Mouse (Mus musculus) heart, adult 2 months (tissue): ENCODE measurements at regions not wholly inside any gene's neighbourhood (a gene's known extent, or its start where the extent isn't known, plus 50 kb on each side); places are given as distances from the start of the nearest gene placed in this dataset.
A peak's percentile ranks its signal among the peaks of the same experiment; 100 is the strongest.

Source experiments
- DNase-seq, 2 experiments: peaks; one replicate each; pipeline ENCODE4 v3.0.0; 2021
- H3K27ac ChIP-seq: fragments of 200-600 bp; 2 replicates; pipeline ENCODE4 v1.8.1; 2022
- H3K27me3 ChIP-seq: fragments of 200-500 bp; 2 replicates; pipeline ENCODE4 v1.6.1; 2012; ENCODE audit warnings: mild to moderate bottlenecking, low read length, inconsistent platforms, mixed read lengths; ENCODE audit not compliant: control insufficient read depth, insufficient read depth
- H3K36me3 ChIP-seq: fragments of 200-500 bp; 2 replicates; pipeline ENCODE4 v1.6.1; 2012; ENCODE audit warnings: low read length, inconsistent platforms; ENCODE audit not compliant: control insufficient read depth, insufficient read depth
- H3K4me1 ChIP-seq: fragments of 200-500 bp; 2 replicates; pipeline ENCODE4 v1.6.1; 2011; ENCODE audit warnings: low read length; ENCODE audit not compliant: control insufficient read depth, insufficient read depth
- H3K4me3 ChIP-seq: fragments of 200-600 bp; 2 replicates; pipeline ENCODE4 v1.8.1; 2022
- H3K79me2 ChIP-seq: fragments of 200-500 bp; replicated peaks from 2 replicates; pipeline ENCODE4 v1.6.1; 2012; ENCODE audit warnings: mild to moderate bottlenecking, inconsistent platforms, low read length, moderate library complexity, mixed read lengths; ENCODE audit not compliant: control insufficient read depth, insufficient read depth
- H3K9ac ChIP-seq: fragments of 200-500 bp; 2 replicates; pipeline ENCODE4 v1.6.1; 2012; ENCODE audit warnings: low read depth, mild to moderate bottlenecking, control low read depth, inconsistent platforms, low read length, mixed read lengths
- CTCF ChIP-seq: fragments of 200-600 bp; IDR thresholded peaks from 2 replicates; pipeline ENCODE4 v1.8.1; 2022; ENCODE audit warnings: antibody characterized with exemption, mild to moderate bottlenecking, moderate library complexity
- EP300 ChIP-seq: fragments of 200-500 bp; IDR thresholded peaks from 2 replicates; pipeline ENCODE4 v1.6.1; 2011; ENCODE audit warnings: low read depth, low read length, control low read depth; ENCODE audit not compliant: insufficient read depth
- POLR2A ChIP-seq: fragments of 200-500 bp; IDR thresholded peaks from 2 replicates; pipeline ENCODE4 v1.6.1; 2011; ENCODE audit warnings: mild to moderate bottlenecking, low read depth, low read length, control low read depth; ENCODE audit not compliant: insufficient read depth
- WGBS: fragments of 180-500 bp; shearing (Covaris S2); methylation state at CpG from one replicate; pipeline ENCODE4 v1.1.7; 2018; 5-methylcytosine and 5-hydroxymethylcytosine counted together
- intact Hi-C: fragments of 180-260 bp; cut with DNase I; formaldehyde crosslinking; loops from one replicate; pipeline ENCODE4 v1.15.1; 2025

GRCm38 (mm10) chr8:40132662-40133257 lies 542.1 kb upstream of the Adam24 start:
- no peak for DNase-seq
- TF ChIP-seq EP300 (no peak), CTCF (peak; percentile 74)
- H3K27me3 ChIP-seq: no peaks in the 10 kb centered on the region
- no peaks in the 10 kb centered on the region for H3K79me2 ChIP-seq
- no peak overlapping the region for H3K9ac ChIP-seq
- 20% methylated on average over 9 of the region's 9 CpGs for WGBS
- H3K27ac ChIP-seq: no peak overlapping the region
- H3K4me1 ChIP-seq: no peaks in the 10 kb centered on the region
- H3K36me3 ChIP-seq: no peaks in the 10 kb centered on the region
- intact Hi-C loops: no loop called here
- H3K4me3 ChIP-seq: no peak overlapping the region

DNA sequence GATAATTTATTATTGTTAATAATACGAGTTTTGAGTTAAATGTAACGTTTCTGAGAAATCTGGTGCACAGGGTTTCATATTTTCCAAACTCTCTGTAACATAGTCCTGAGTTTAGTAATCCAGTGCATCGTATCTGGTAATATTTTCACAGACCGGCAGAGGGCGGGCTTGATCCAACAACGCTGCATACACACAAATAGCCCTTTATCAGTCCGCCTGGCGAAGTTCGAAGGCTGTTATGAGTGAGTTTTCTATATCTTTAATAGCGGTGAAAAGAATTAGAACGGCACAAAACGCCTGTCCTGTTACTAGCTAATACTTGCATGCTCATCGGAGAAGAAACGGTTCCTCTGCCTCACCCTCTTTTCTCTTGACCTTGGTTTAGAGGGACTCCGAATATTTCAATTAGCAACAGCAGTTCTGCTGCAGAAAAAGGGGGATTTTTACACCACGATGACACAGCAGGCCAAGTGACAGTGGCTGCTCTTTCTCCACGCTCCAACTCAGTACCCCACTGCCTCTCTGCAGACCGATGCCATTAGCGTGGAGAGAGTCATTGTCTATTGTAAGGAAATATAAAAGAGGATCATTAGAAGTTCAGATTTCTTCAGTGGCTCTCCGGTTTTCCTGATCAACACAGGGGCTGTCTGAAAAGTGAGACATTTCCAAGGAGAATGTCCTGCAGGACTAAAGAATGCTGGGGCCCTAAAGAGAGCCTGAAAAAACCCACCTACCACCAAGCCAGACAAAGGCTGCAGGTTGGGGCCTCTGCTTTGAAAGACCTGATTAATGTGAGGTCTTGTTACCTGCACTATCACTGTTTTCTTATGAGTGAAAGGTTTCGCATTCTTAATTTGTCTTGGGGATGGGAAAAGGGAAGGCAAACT lies 523.7 kb upstream of the Adam24 start:
- no peak for TF ChIP-seq POLR2A
- no peak for TF ChIP-seq EP300
- TF ChIP-seq CTCF: peak; percentile 83
- Histone ChIP-seq H3K79me2 (no peaks in the 10 kb centered on the region), H3K4me3 (peak overlapping the region; percentile 9; the same call in 1 of the 2 replicates), H3K27me3 (no peaks in the 10 kb centered on the region), H3K9ac (no peak overlapping the region), H3K36me3 (no peaks in the 10 kb centered on the region), H3K4me1 (no peaks in the 10 kb centered on the region), H3K27ac (no peak overlapping the region)
- WGBS: 19% methylated on average over 21 of the region's 21 CpGs
- intact Hi-C loops: loop anchor here (1.0 to 5.0 kb wide), 3 partner anchors 36 to 266 kb away; no protein-coding TSS in a partner anchor
- peak; percentile 37 to 57 for DNase-seq

GRCm38 (mm10) chr8:40152451-40152850 lies 522.4 kb upstream of the Adam24 start:
- Histone ChIP-seq H3K9ac (no peak overlapping the region), H3K4me3 (no peak overlapping the region), H3K27ac (no peak overlapping the region), H3K4me1 (no peaks in the 10 kb centered on the region), H3K79me2 (no peaks in the 10 kb centered on the region), H3K36me3 (no peaks in the 10 kb centered on the region), H3K27me3 (no peaks in the 10 kb centered on the region)
- intact Hi-C loops: loop anchor here (5.0 kb wide), 1 partner anchor 230 kb away; no protein-coding TSS in a partner anchor
- DNase-seq: no peak
- no peak for TF ChIP-seq EP300
- WGBS: 55% methylated on average over 2 of the region's 2 CpGs

DNA sequence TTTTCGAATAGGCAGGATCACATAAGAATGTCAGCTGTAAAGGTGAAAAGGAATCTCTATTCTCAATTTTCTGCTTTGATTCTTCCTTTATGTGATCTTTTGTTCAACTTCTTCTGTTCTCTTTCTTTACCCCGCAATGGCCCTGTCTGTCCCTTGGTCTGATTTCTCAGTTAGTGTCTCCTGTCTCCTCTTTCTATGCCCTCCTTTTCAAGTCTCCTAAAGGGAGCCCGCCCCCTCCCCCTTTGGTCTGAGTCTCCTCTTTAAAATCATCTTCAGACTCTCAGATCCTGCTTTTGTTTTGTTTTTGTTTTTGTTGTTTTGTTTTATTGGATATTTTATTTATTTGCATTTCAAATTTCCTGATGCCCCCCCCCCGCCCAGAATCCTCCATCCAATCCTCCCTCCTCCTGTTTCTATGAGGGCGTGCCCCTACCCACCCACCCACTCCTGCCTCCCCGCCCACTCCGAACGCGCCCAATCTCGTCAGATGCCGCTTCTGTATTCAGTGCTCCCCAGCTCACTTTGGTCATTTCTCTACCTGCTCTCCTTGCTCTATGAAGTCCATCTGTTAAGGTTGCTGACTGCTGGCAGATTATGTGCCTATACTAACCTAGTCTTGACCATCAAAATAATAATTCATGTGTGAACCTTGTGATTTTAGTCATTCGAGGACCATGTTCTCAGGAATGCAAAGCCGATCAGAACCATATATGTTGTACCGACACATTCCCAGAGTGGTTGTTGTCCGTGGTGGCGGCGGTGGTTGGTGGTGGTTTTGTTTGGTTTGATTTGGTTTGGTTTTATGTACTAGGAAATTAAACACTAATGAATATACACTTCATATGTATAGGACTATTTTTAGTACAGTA lies 487.9 kb upstream of the Adam24 start:
- intact Hi-C loops: loop anchor here (1.0 to 5.0 kb wide), 4 partner anchors 37 to 232 kb away; no protein-coding TSS in a partner anchor
- Histone ChIP-seq H3K27me3 (no peaks in the 10 kb centered on the region), H3K4me3 (no peak overlapping the region), H3K4me1 (no peaks in the 10 kb centered on the region), H3K27ac (no peak overlapping the region), H3K9ac (no peak overlapping the region), H3K36me3 (no peaks in the 10 kb centered on the region), H3K79me2 (no peaks in the 10 kb centered on the region)
- no peak for TF ChIP-seq POLR2A
- no peak for TF ChIP-seq CTCF
- TF ChIP-seq EP300: no peak
- DNase-seq: no peak
- 43% methylated on average over 17 of the region's 17 CpGs for WGBS

DNA sequence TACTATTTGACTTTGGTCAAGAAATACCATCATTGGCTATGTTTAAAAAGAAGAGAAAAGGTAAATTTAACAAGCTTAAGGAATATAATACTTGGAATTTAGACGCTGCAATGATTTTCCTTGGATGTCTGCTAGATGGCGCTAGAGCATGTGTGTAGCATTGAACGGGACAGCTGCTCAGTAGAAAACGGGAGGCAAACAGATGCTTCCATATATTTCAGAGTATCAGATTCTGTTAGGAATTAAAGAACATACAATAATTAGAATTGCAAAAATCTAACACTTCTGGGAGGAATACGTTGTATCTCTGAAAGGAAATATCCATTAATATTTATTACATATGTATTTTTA lies 487.3 kb upstream of the Adam24 start:
- Histone ChIP-seq H3K27me3 (no peaks in the 10 kb centered on the region), H3K4me1 (no peaks in the 10 kb centered on the region), H3K27ac (no peak overlapping the region), H3K36me3 (no peaks in the 10 kb centered on the region), H3K9ac (no peak overlapping the region), H3K4me3 (no peak overlapping the region), H3K79me2 (no peaks in the 10 kb centered on the region)
- no peak for TF ChIP-seq POLR2A
- no peak for TF ChIP-seq EP300
- TF ChIP-seq CTCF: peak; percentile 84
- 5% methylated on average over 5 of the region's 5 CpGs for WGBS
- intact Hi-C loops: loop anchor here (1.0 to 5.0 kb wide), 4 partner anchors 37 to 231 kb away; no protein-coding TSS in a partner anchor
- DNase-seq: no peak

DNA sequence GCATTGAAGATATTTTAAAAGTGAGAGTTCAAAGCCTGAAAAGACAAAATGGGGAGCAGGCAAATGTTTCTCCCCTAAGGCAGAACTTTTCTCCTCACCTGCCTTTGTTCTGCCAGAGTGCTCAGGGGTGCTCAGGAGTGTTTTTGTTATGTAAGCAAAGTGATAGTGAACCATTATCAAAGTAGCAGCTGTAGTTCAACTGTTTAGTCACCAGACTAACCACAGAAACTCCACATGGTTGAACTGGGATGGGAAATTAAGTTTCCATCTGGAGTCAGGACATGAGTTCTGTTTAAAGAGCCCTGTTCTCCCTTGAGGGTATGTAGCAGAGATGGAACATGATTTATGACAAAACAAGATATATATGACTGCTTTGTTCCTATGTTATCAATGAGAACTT lies 482.6 kb upstream of the Adam24 start:
- intact Hi-C loops: no loop called here
- no peaks in the 10 kb centered on the region for H3K27me3 ChIP-seq
- H3K4me3 ChIP-seq: no peak overlapping the region
- no peaks in the 10 kb centered on the region for H3K36me3 ChIP-seq
- no peaks in the 10 kb centered on the region for H3K79me2 ChIP-seq
- TF ChIP-seq CTCF (no peak), POLR2A (no peak), EP300 (no peak)
- no peak overlapping the region for H3K27ac ChIP-seq
- H3K4me1 ChIP-seq: no peaks in the 10 kb centered on the region
- no peak overlapping the region for H3K9ac ChIP-seq
- no peak for DNase-seq
